Mouse (Mus musculus): ENCODE data around the gene Prkaa2.

DNA sequence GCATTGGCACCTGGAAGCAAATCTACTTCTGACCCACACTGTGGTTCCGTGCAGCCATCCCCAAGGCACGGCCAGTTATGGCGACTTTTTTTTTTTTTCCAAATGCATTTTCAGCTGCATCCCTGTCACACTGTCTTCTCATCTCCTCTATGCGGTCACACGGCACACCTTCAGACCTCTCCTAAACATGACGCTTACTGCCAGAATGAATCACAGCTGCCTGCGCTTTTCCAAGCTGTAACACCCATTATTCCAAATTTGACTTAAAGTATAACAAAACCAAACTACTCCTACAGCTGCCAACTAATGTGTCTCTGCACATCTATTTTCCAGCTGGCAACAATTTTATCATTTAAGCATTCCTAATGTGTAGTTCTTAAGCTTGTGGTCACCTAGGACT, 11.0 kb downstream of the Prkaa2 start:
- TF ChIP-seq CTCF (IDR thresholded peaks at IDR 0.05; ENCODE audit: low read depth, low read length) (no peak), POLR2A (IDR thresholded peaks at IDR 0.05; ENCODE audit: extremely low read depth, insufficient read depth, low read length) (no peak)

All from liver, adult 2 months (tissue).